Mouse (Mus musculus) intestine, postnatal 0 days (tissue): ENCODE results near the gene Cdhr3. TPM values are rescaled to one million over a fixed set of nuclear protein-coding genes. Genes with fewer than 3 reads are reported as not detected.

ENCODE experiments used
- ATAC-seq: fragments of 200-750 bp; cut with Nextera tagmentation; 2 replicates; pipeline ENCODE4 v1.8.0; 2017; ENCODE audit warnings: mild to moderate bottlenecking, moderate TSS enrichment, moderate library complexity
- H3K27ac ChIP-seq: fragments of 300-500 bp; sonication (generic); 2 replicates; pipeline ENCODE4 v1.5.1; 2014; ENCODE audit warnings: mild to moderate bottlenecking, low read depth, low read length, moderate library complexity
- H3K27me3 ChIP-seq: fragments of 300-500 bp; sonication (generic); replicated peaks from 2 replicates; pipeline ENCODE4 v1.6.1; 2014; ENCODE audit warnings: low read length, mixed read lengths; ENCODE audit not compliant: control insufficient read depth, insufficient read depth
- H3K36me3 ChIP-seq: fragments of 300-500 bp; sonication (generic); 2 replicates; pipeline ENCODE4 v1.6.1; 2014; ENCODE audit warnings: mild to moderate bottlenecking, moderate library complexity; ENCODE audit not compliant: control insufficient read depth, insufficient read depth
- H3K4me1 ChIP-seq: fragments of 300-500 bp; sonication (generic); replicated peaks from 2 replicates; pipeline ENCODE4 v1.6.1; 2014; ENCODE audit warnings: antibody characterized with exemption, low read length, mixed read lengths; ENCODE audit not compliant: control insufficient read depth, insufficient read depth
- H3K4me2 ChIP-seq: fragments of 300-500 bp; sonication (generic); replicated peaks from 2 replicates; pipeline ENCODE4 v1.6.1; 2014; ENCODE audit warnings: low read depth, mild to moderate bottlenecking, moderate library complexity
- H3K4me3 ChIP-seq: fragments of 300-500 bp; sonication (generic); 2 replicates; pipeline ENCODE4 v1.5.1; 2014; ENCODE audit warnings: low read depth, low read length
- H3K9ac ChIP-seq: fragments of 300-500 bp; sonication (generic); 2 replicates; pipeline ENCODE4 v1.6.1; 2014; ENCODE audit warnings: mild to moderate bottlenecking, low read depth, low read length
- H3K9me3 ChIP-seq: fragments of 300-500 bp; sonication (generic); 2 replicates; pipeline ENCODE4 v1.6.1; 2016; ENCODE audit warnings: mixed run types; ENCODE audit not compliant: control insufficient read depth
- CTCF ChIP-seq: sonication (generic); IDR thresholded peaks from 2 replicates; pipeline ENCODE4 v1.5.1; 2016; ENCODE audit warnings: low read depth, mild to moderate bottlenecking, control low read depth, antibody characterized with exemption, moderate library complexity
- WGBS: fragments of 180-500 bp; shearing (Covaris S2); extraction: QIAGEN DNeasy Blood & Tissue Kit; methylation state at CpG from one replicate; pipeline ENCODE4 v1.1.7; 2014; 5-methylcytosine and 5-hydroxymethylcytosine counted together
- polyA plus RNA-seq: library from polyadenylated mRNA; unstranded; fragments of >200 nt; fragmentation: Nextera tagmentation; extraction: Ambion mirVana; gene quantifications from 2 replicates; pipeline ENCODE4 v1.2.1, GENCODE M21; 2015

The Cdhr3 gene
- polyA plus RNA-seq, 1 experiment from 2014 or later, result 0.10 TPM

GRCm38 (mm10) chr12:33034343-33035088 is 58.2 kb downstream of the Cdhr3 start:
- H3K4me1 ChIP-seq, result no peaks in the 10 kb centered on the region; the same call in 1 of the 2 replicates
- WGBS, result 46% methylated on average over 12 of the region's 12 CpGs
- H3K27me3 ChIP-seq, result no peaks in the 10 kb centered on the region
- no peak overlapping the region for H3K4me2 ChIP-seq
- ATAC-seq, result no peak
- H3K27ac ChIP-seq, result no peak overlapping the region
- H3K36me3 ChIP-seq, result no peaks in the 10 kb centered on the region
- no peak overlapping the region for H3K4me3 ChIP-seq
- H3K9ac ChIP-seq, result no peak overlapping the region
- H3K9me3 ChIP-seq, result no peaks in the 10 kb centered on the region
- no peak for TF ChIP-seq CTCF

- H3K9ac ChIP-seq, result no peak overlapping the region
- TF ChIP-seq CTCF, result no peak
- H3K9me3 ChIP-seq, result no peaks in the 10 kb centered on the region
- H3K4me2 ChIP-seq, result no peak overlapping the region
- H3K27me3 ChIP-seq, result no peaks in the 10 kb centered on the region
- H3K36me3 ChIP-seq, result no peaks in the 10 kb centered on the region
- H3K4me1 ChIP-seq, result no peaks in the 10 kb centered on the region; the same call in 1 of the 2 replicates
- H3K27ac ChIP-seq, result no peak overlapping the region
- WGBS, result 53% methylated on average over 6 of the region's 6 CpGs
- H3K4me3 ChIP-seq, result no peak overlapping the region
- no peak for ATAC-seq
These were observed 59.5 kb downstream of the Cdhr3 start for GRCm38 (mm10) chr12:33033221-33033620.

GRCm38 (mm10) chr12:33030589-33030988 is 62.1 kb downstream of the Cdhr3 start:
- 78% methylated on average over 2 of the region's 2 CpGs for WGBS
- Histone ChIP-seq H3K27me3 (no peaks in the 10 kb centered on the region), H3K4me2 (no peak overlapping the region), H3K9ac (no peak overlapping the region), H3K36me3 (no peaks in the 10 kb centered on the region), H3K27ac (no peak overlapping the region), H3K4me3 (no peak overlapping the region), H3K4me1 (no peaks in the 10 kb centered on the region), H3K9me3 (no peaks in the 10 kb centered on the region)
- TF ChIP-seq CTCF, result no peak
- no peak for ATAC-seq

- no peaks in the 10 kb centered on the region for H3K4me1 ChIP-seq
- no peak overlapping the region for H3K4me2 ChIP-seq
- no peaks in the 10 kb centered on the region for H3K36me3 ChIP-seq
- no peak overlapping the region for H3K9ac ChIP-seq
- ATAC-seq, result no peak
- no peak overlapping the region for H3K4me3 ChIP-seq
- TF ChIP-seq CTCF, result no peak
- H3K9me3 ChIP-seq, result no peaks in the 10 kb centered on the region
- no peaks in the 10 kb centered on the region for H3K27me3 ChIP-seq
- WGBS, result 73% methylated on average over 13 of the region's 13 CpGs
- no peak overlapping the region for H3K27ac ChIP-seq
These were observed 62.6 kb downstream of the Cdhr3 start for GRCm38 (mm10) chr12:33030066-33030465.

GRCm38 (mm10) chr12:33028708-33029107 is 64.0 kb downstream of the Cdhr3 start:
- no peak for TF ChIP-seq CTCF
- no peak overlapping the region for H3K4me2 ChIP-seq
- H3K4me3 ChIP-seq, result no peak overlapping the region
- H3K27ac ChIP-seq, result no peak overlapping the region
- H3K4me1 ChIP-seq, result no peaks in the 10 kb centered on the region
- H3K9me3 ChIP-seq, result no peaks in the 10 kb centered on the region
- ATAC-seq, result no peak
- H3K27me3 ChIP-seq, result no peaks in the 10 kb centered on the region
- no peak overlapping the region for H3K9ac ChIP-seq
- H3K36me3 ChIP-seq, result no peaks in the 10 kb centered on the region
- 63% methylated on average over 13 of the region's 13 CpGs for WGBS

GRCm38 (mm10) chr12:33028109-33028691 is 64.5 kb downstream of the Cdhr3 start:
- Histone ChIP-seq H3K36me3 (no peaks in the 10 kb centered on the region), H3K9ac (no peak overlapping the region), H3K9me3 (no peaks in the 10 kb centered on the region), H3K4me1 (no peaks in the 10 kb centered on the region), H3K4me2 (no peak overlapping the region), H3K27me3 (no peaks in the 10 kb centered on the region), H3K27ac (no peak overlapping the region), H3K4me3 (no peak overlapping the region)
- WGBS, result 56% methylated on average over 10 of the region's 10 CpGs
- ATAC-seq, result no peak
- peak; percentile 65 for TF ChIP-seq CTCF
